Mouse (Mus musculus): ENCODE results near the gene Bola3.

Gene Bola3

GRCm38 (mm10) chr6:83395544-83396229, 46.7 kb downstream of the Bola3 start:
- DNase-seq: no peak

DNA sequence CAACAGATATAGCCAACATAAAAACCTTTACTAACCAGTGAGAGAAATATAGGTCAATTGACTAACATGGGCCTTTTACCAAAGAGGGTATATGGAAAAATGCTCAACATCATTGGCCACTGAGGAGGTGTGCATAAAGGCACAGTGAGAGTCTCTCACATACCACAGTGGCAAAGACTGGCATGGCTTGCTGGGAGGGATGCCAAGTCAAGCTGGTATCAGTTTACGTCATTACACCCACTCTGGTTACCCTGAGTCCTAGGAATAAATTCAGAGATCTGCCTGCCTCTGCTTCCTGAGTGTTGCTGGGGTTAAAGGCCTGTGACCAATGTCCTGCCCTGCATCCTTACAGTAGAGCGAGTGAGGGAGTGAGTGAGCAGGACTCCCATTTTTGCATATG, 47.8 kb downstream of the Bola3 start:
- peak in 1 of 2 experiments; percentile 40 for DNase-seq

DNA sequence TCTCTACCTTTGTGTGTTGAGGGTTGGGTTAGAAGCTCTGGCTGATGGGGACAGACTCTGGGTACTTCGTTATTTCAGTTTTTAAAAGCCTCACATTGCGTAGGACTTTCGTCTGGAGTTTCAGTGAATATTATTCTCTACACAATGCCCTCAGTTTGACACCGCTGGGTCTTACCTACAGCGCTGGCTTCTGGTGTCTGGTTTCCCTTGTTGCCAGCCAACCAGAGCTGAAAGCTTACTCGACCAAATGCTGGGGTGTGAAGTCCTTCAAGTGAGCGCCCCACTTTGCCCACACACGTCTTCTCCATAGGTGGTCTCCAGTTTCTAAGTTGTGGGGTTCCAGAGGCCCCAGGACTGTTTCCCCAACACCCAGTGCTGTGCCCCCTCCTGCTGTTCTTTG, 48.8 kb downstream of the Bola3 start:
- no peak for DNase-seq

DNA sequence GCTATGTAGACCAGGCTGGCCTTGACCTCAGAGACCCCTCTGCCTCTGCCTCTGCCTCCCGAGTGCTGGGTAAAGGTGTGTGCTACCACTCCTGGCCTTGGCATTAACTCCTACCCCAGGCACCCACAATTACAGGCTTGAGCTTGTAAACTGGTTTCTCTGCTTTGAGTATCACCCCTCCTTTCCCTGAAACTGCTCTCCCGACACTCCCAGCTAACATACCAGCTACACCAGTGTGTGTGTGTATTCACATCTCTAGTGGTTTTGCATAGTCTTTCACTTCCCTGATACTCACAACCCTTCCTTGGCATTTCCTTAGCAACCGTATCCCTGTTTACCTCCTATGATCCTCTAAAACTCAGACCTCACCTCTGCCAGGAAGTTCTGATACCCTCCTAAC, 50.8 kb downstream of the Bola3 start:
- DNase-seq: no peak

- DNase-seq: no peak
Measured at GRCm38 (mm10) chr6:83403481-83403880, 54.5 kb downstream of the Bola3 start.

- peak; percentile 54 to 61 for DNase-seq
Measured at GRCm38 (mm10) chr6:83404571-83404970, 55.6 kb downstream of the Bola3 start.

DNA sequence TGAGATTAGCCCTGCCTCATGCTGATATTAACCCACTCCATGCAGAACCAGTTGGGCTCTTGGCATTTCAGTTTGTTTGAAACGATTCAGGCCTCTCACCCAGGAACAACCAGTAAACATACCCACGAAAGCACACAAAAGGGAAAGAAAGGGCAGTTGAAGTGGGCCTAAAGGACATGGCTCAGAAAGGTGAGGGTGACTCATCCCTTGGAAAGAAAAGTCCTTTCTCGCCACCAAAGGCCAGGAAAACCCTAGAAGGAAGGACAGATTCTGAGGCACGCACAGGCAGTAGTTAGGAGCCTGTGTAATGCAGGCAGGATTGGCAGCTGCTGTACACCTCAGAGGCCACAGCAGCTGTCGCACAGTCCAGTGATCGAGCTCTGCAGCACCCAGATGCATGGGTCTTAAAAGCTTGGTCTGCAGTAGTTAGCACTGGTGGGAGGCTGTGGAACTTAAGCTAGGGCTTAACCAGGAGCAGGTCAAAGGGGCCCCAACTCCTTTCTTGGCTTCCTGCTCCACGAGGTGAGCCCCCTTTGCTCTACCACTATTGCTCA, 56.6 kb downstream of the Bola3 start:
- DNase-seq: no peak

- DNase-seq: no peak
Measured at GRCm38 (mm10) chr6:83408510-83408909, 59.6 kb downstream of the Bola3 start.
